Mouse (Mus musculus): ENCODE results near the gene Fars2. TPM values are rescaled to one million over a fixed set of nuclear protein-coding genes. Genes with fewer than 3 reads are reported as not detected.
"Not testable (repeated sequence)": the region's sequence is repeated elsewhere in the genome, so short reads cannot be mapped to it uniquely, and the experiment has no call there.

Gene Fars2
- polyA plus RNA-seq, 1 experiment from 2014 or later = 33.4 TPM

DNA sequence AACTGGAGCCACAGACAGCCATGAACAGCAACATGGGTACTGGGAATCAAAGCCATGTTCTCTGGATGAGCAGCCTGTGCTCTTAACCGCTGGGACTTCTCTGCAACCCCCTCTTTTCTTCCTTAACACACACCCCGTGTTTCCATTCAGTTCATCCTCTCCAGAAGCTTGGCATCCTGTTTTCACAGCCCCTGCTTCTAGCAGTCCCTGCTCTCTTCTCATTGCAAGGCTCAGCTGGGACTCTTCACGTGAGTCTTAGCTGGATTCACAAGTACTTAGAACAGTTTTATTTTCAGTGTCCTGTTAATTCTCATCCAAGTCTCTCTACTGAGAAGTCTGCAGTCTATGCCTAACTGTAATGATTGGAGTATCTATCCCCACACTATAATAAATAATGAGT lies 334.2 kb downstream of the Fars2 start:
- ATAC-seq (ENCODE audit: insufficient number of reproducible peaks, low FRiP score, low TSS enrichment, low read depth) = no peak
- H3K27me3 ChIP-seq = no peaks in the 10 kb centered on the region
- WGBS = 76% methylated on average over 3 of the region's 3 CpGs
- peaks cover 7% of the 10 kb centered on the region for H3K4me1 ChIP-seq
- no peak overlapping the region for H3K4me2 ChIP-seq
- H3K9ac ChIP-seq = no peak overlapping the region
- no peak overlapping the region for H3K4me3 ChIP-seq
- no peaks in the 10 kb centered on the region for H3K36me3 ChIP-seq
- H3K27ac ChIP-seq = no peak overlapping the region
- no peaks in the 10 kb centered on the region for H3K9me3 ChIP-seq

DNA sequence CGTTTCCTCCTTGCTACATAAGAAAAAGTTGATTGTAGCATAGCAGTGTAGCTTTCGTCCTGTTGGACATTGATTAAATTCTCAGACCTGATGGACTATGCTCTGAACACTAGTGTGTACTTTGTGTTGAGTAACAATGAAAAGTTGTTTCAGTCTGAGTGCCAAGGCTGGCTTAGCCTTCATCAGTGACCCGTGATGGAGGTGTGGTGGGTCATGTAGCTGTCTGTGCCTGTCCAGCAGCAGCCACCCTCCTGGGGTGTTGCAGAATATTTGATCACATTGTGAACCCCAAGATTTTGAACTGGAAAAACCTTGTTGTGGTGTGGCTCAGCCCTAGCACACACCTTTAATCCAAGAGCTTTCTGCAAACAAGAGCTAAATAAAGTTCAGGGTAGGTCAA lies 343.3 kb downstream of the Fars2 start:
- H3K4me2 ChIP-seq = no peak overlapping the region
- no peak overlapping the region for H3K9ac ChIP-seq
- WGBS = 46% methylated on average over 3 of the region's 3 CpGs
- H3K4me1 ChIP-seq = no peaks in the 10 kb centered on the region
- H3K36me3 ChIP-seq = no peaks in the 10 kb centered on the region
- H3K4me3 ChIP-seq = no peak overlapping the region
- no peaks in the 10 kb centered on the region for H3K9me3 ChIP-seq
- no peak for ATAC-seq (ENCODE audit: insufficient number of reproducible peaks, low FRiP score, low TSS enrichment, low read depth)
- H3K27ac ChIP-seq = no peak overlapping the region
- H3K27me3 ChIP-seq = no peaks in the 10 kb centered on the region

DNA sequence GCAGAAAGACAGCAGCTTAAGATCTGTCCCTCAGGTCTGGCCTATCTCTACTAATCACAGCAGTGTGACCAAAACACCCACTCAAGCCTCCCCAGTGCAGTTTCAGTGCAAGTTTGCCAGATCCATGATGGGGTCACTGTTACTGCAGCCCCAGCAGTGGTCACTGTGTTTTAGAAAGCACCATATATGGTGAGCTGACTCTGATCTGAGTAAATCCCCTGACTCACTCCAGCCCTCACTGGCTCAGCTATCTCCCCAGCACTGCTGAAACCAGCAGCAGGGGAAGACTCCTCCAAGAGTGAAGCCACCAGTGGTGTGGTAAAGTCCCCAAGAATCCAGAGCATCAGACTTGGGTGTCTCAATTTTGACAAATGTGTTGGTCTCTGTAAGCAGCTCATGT lies 346.5 kb downstream of the Fars2 start:
- no peaks in the 10 kb centered on the region for H3K9me3 ChIP-seq

DNA sequence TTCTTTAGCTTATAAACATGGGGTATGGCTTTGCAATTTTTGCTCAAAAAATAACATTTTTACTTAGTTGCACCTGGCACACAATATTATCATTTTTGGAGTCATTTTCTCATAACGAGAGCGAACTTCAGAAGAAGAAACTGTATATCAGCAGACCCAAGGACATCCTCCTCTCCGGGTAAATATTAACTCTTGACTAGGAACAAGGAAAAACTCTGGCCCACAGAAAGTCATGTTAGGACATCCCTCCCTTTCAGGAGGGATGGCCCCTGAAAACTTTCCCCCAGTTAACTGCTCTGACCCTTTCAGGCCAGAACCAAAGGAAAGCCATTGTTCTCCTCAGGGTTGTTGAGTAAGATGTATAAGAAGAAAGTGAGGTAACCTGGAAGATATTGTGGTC lies 348.9 kb downstream of the Fars2 start:
- not testable (repeated sequence) for H3K27me3 ChIP-seq; ATAC-seq (ENCODE audit: insufficient number of reproducible peaks, low FRiP score, low TSS enrichment, low read depth); H3K4me2 ChIP-seq; H3K36me3 ChIP-seq; H3K27ac ChIP-seq; H3K4me3 ChIP-seq; H3K9ac ChIP-seq; H3K9me3 ChIP-seq; H3K4me1 ChIP-seq
- WGBS = 95% methylated on average over 3 of the region's 3 CpGs

More for the DNA sequence above, 346.5 kb downstream of the Fars2 start:
- H3K36me3 ChIP-seq = no peaks in the 10 kb centered on the region
- no peaks in the 10 kb centered on the region for H3K4me1 ChIP-seq
- no peak overlapping the region for H3K4me3 ChIP-seq
- H3K4me2 ChIP-seq = no peak overlapping the region
- H3K9ac ChIP-seq = no peak overlapping the region
- ATAC-seq (ENCODE audit: insufficient number of reproducible peaks, low FRiP score, low TSS enrichment, low read depth) = no peak
- no peaks in the 10 kb centered on the region for H3K27me3 ChIP-seq
- no peak overlapping the region for H3K27ac ChIP-seq

DNA sequence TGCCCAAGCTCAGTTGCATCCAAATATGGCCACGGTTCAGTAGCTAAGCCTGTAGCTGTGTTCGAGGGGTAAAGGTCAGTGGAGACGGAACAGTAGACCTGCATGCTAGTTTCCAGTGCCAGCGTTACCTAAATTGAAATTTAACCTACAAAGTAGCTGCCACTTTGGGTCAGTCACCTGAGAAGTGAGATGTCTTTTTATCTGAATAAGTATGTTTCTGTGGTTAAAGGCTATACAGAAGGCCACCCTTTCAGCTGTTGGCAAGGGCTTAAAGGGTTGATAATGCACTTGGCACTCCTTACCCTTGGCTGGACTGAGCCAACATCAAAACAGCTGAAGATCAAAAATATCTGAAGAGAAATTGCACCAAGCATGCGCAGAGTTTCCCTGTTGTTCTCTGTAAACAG lies 349.3 kb downstream of the Fars2 start:
- Histone ChIP-seq H3K9ac (no peak overlapping the region), H3K9me3 (no peaks in the 10 kb centered on the region), H3K4me2 (no peak overlapping the region), H3K27ac (no peak overlapping the region), H3K4me1 (no peaks in the 10 kb centered on the region), H3K4me3 (no peak overlapping the region), H3K27me3 (no peaks in the 10 kb centered on the region), H3K36me3 (no peaks in the 10 kb centered on the region)
- ATAC-seq (ENCODE audit: insufficient number of reproducible peaks, low FRiP score, low TSS enrichment, low read depth) = no peak
- 83% methylated on average over 5 of the region's 5 CpGs for WGBS

DNA sequence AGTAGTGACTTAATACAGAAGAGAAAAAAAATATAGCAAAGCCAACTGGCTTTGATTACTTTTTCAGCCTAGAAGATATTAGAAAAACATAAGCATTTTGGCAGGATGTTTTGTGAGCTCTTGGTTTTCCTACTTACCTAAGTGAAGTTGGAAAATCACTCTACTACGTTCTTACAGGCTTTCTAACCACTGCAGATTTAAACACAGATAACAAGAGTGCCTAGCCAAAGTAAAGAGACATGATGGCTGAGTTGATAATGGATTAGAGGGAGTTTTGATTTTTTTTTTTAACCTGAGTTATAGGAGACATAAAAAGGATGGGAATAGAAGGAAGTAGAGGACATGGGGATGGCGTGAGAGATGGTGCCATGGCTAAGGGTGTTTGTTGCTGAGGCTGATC lies 350.6 kb downstream of the Fars2 start:
- no peak for ATAC-seq (ENCODE audit: insufficient number of reproducible peaks, low FRiP score, low TSS enrichment, low read depth)
- Histone ChIP-seq H3K4me2 (no peak overlapping the region), H3K36me3 (no peaks in the 10 kb centered on the region), H3K27me3 (no peaks in the 10 kb centered on the region), H3K9ac (no peak overlapping the region), H3K4me3 (no peak overlapping the region), H3K9me3 (no peaks in the 10 kb centered on the region), H3K27ac (no peak overlapping the region), H3K4me1 (no peaks in the 10 kb centered on the region)
- WGBS = 75% methylated on average over 2 of the region's 2 CpGs

DNA sequence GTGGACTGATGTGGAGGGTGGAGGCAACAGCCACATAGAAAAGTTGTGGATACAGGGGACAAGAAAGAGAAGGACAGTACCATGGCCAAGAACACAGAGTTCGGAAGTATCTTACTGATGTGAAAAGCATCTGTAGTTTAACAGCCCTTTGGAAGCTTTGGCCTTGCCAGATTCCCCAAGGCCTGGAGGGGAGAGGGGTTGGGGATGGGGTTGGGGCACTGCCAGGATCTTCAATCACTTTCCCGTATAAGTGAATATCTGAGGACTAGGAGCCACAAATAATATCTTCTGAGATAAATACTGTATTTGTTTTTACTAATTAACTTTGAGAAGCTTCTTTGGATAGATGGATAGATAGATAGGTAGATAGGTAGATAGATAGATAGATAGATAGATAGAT lies 351.8 kb downstream of the Fars2 start:
- Histone ChIP-seq H3K36me3 (no peaks in the 10 kb centered on the region), H3K4me2 (no peak overlapping the region), H3K4me1 (no peaks in the 10 kb centered on the region), H3K9ac (no peak overlapping the region), H3K27ac (no peak overlapping the region), H3K9me3 (no peaks in the 10 kb centered on the region), H3K4me3 (no peak overlapping the region), H3K27me3 (no peaks in the 10 kb centered on the region)
- ATAC-seq (ENCODE audit: insufficient number of reproducible peaks, low FRiP score, low TSS enrichment, low read depth) = no peak
- 60% methylated on average over 2 of the region's 2 CpGs for WGBS

DNA sequence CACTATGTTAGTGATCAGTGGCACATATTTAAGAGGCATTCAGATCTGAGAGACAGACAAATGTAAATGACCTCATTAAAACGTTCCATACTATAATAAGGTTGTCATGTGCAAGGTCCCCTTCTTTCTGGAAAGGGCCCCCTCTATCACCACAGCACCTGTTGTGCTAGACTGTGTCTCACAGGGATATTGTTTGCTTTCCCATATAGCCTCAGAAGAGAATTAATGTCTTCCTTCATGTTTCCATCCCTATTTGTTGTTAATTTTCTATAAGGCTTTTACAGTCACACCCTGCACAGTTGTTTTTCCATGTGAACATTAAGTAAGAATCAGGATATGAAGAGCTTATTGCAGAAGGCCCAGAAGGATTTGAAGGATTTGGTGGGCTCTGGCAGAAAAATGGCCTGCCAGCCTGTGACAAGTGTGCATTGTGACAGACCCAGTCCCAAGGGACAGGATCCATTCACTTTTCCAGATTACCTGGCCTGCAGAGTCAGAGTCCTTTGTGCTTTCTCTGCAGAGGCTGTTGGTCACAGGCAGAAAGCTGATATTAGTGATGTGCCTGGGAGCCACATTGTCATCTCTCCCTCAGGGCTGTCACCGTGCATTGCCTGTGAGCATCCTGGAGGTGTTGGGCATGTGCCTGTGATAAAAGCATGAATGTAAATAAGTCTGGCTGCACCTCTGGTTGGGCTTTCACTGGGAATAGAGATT lies 352.4 kb downstream of the Fars2 start:
- Histone ChIP-seq H3K4me3 (no peak overlapping the region), H3K9me3 (no peaks in the 10 kb centered on the region), H3K36me3 (no peaks in the 10 kb centered on the region), H3K27ac (no peak overlapping the region), H3K27me3 (no peaks in the 10 kb centered on the region), H3K4me1 (no peaks in the 10 kb centered on the region), H3K9ac (no peak overlapping the region), H3K4me2 (no peak overlapping the region)
- WGBS = 68% methylated on average over 2 of the region's 2 CpGs
- no peak for ATAC-seq (ENCODE audit: insufficient number of reproducible peaks, low FRiP score, low TSS enrichment, low read depth)

DNA sequence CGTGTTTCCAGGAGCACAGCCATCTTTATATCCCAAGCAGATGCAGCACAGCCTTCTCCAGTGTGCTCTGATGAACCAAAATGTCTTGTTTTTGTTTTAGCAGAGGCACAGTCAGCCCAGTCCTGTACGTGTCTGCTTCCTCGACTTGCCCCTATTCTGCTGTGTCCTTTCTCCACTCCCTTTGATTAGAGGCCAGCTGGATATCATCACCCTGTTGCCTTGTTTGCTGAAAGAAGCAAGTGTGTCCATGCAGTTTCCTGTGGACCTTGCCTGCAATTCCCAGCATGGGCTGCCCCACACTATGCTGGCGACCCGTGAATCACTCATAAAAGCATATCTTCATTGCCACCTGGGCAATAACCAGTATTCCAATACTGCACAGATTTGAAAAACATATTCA lies 360.4 kb downstream of the Fars2 start:
- ATAC-seq (ENCODE audit: insufficient number of reproducible peaks, low FRiP score, low TSS enrichment, low read depth) = no peak
- H3K4me2 ChIP-seq = no peak overlapping the region
- 60% methylated on average over 5 of the region's 5 CpGs for WGBS
- no peaks in the 10 kb centered on the region for H3K36me3 ChIP-seq
- no peaks in the 10 kb centered on the region for H3K9me3 ChIP-seq
- H3K27me3 ChIP-seq = no peaks in the 10 kb centered on the region
- no peaks in the 10 kb centered on the region for H3K4me1 ChIP-seq
- no peak overlapping the region for H3K9ac ChIP-seq
- H3K27ac ChIP-seq = no peak overlapping the region
- H3K4me3 ChIP-seq = no peak overlapping the region

DNA sequence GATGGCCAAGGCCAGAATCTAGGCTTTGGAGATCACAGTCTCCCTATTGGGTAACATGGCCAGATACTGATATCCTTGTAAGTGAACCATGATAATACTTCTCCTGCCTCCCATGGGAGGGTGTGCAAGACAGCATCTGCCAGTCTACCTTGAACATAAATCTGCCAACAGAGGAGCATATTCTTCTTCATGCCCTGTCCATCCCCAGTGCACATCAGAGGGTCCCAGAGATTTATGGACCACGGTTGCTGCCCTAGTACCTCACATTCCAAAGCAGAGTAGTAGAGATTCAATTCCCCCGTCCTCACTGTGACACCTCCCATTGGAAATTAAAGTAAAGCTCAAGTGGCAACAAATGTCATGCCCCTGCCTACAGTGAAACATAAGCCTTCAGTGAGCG lies 361.0 kb downstream of the Fars2 start:
- H3K27ac ChIP-seq = no peak overlapping the region
- no peak for ATAC-seq (ENCODE audit: insufficient number of reproducible peaks, low FRiP score, low TSS enrichment, low read depth)
- H3K4me3 ChIP-seq = no peak overlapping the region
- no peak overlapping the region for H3K4me2 ChIP-seq
- H3K4me1 ChIP-seq = no peaks in the 10 kb centered on the region
- no peaks in the 10 kb centered on the region for H3K9me3 ChIP-seq
- H3K36me3 ChIP-seq = no peaks in the 10 kb centered on the region
- H3K27me3 ChIP-seq = no peaks in the 10 kb centered on the region
- no peak overlapping the region for H3K9ac ChIP-seq
- WGBS = 58% methylated on average over 3 of the region's 3 CpGs

DNA sequence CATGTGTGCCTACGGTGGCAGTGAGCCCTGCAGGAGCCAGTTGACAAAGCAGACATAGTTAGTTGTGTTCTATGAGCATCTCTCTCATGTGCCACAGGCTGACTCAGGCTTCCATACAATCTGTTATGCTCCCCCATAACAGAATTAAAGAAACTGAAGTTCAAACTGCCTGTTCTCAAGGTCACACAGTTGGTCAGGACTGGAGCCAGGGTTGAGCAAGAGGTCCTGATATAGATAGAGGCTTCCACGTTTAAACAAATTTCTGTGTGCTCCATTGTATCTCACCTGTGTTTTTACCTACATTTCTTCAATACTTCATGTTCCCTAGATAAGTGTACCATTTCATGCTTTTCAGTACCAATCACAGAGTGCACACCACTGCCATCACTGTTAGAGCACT lies 362.9 kb downstream of the Fars2 start:
- Histone ChIP-seq H3K4me2 (no peak overlapping the region), H3K36me3 (no peaks in the 10 kb centered on the region), H3K4me1 (no peaks in the 10 kb centered on the region), H3K27me3 (no peaks in the 10 kb centered on the region), H3K9me3 (no peaks in the 10 kb centered on the region), H3K4me3 (no peak overlapping the region), H3K9ac (no peak overlapping the region), H3K27ac (no peak overlapping the region)
- ATAC-seq (ENCODE audit: insufficient number of reproducible peaks, low FRiP score, low TSS enrichment, low read depth) = no peak
- WGBS = 94% methylated on average over 2 of the region's 2 CpGs

DNA sequence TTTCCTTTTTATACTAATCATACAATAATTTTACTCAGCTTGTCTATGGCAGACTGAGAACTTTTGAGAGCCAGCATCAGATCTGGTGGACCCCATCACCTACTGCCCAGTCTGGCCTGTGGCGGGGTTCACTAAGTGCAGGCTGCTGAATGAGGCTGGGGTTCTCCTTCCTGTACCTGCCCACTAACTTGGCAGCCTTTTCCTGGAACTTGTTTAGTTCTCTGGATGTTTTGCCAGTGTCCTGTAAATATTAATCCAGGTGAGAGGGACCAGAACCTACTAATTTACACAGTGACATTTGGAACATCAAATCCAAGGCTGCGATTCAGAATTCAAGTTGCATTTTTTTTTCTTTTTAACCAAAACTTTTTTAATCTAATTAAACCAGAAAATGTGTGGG lies 367.2 kb downstream of the Fars2 start:
- 90% methylated on average over 2 of the region's 2 CpGs for WGBS
- Histone ChIP-seq H3K36me3 (no peaks in the 10 kb centered on the region), H3K9me3 (no peaks in the 10 kb centered on the region), H3K4me3 (no peak overlapping the region), H3K27ac (no peak overlapping the region), H3K4me1 (no peaks in the 10 kb centered on the region), H3K27me3 (no peaks in the 10 kb centered on the region), H3K4me2 (no peak overlapping the region), H3K9ac (no peak overlapping the region)
- no peak for ATAC-seq (ENCODE audit: insufficient number of reproducible peaks, low FRiP score, low TSS enrichment, low read depth)

DNA sequence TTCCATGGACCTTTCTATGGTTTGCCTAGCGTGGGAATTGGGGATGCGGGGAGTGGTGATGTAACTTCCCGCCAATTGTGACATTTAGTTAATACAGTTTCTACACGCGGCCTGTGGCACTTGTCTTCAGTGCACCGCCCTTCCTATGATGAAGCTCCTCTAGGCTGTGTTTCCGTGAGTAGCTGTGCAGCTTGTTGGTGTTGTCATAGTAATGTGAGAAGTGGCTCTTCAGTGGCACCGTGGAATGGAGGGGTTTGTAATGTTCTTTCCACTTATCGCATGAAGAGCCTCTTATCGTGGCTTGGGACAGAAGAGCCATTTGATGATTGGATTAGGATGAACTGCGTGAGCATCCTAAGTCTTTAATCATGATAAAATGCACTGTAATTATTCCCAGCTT lies 369.5 kb downstream of the Fars2 start:
- no peaks in the 10 kb centered on the region for H3K27me3 ChIP-seq
- no peak overlapping the region for H3K27ac ChIP-seq
- H3K4me2 ChIP-seq = no peak overlapping the region
- no peak overlapping the region for H3K4me3 ChIP-seq
- no peaks in the 10 kb centered on the region for H3K36me3 ChIP-seq
- H3K9ac ChIP-seq = no peak overlapping the region
- WGBS = 92% methylated on average over 11 of the region's 11 CpGs
- no peaks in the 10 kb centered on the region for H3K9me3 ChIP-seq
- no peaks in the 10 kb centered on the region; the same call in 1 of the 2 replicates for H3K4me1 ChIP-seq
- ATAC-seq (ENCODE audit: insufficient number of reproducible peaks, low FRiP score, low TSS enrichment, low read depth) = no peak
